Mouse (Mus musculus) heart, adult 2 months (tissue): ENCODE measurements at regions not wholly inside any gene's neighbourhood (a gene's known extent, or its start where the extent isn't known, plus 50 kb on each side); places are given as distances from the start of the nearest gene placed in this dataset.

ENCODE experiments used
- CTCF ChIP-seq: fragments of 200-600 bp; IDR thresholded peaks from 2 replicates; pipeline ENCODE4 v1.8.1; 2022; ENCODE audit warnings: antibody characterized with exemption, mild to moderate bottlenecking, moderate library complexity
- EP300 ChIP-seq: fragments of 200-500 bp; IDR thresholded peaks from 2 replicates; pipeline ENCODE4 v1.6.1; 2011; ENCODE audit warnings: low read depth, low read length, control low read depth; ENCODE audit not compliant: insufficient read depth
- POLR2A ChIP-seq: fragments of 200-500 bp; IDR thresholded peaks from 2 replicates; pipeline ENCODE4 v1.6.1; 2011; ENCODE audit warnings: mild to moderate bottlenecking, low read depth, low read length, control low read depth; ENCODE audit not compliant: insufficient read depth

GRCm38 (mm10) chr1:39078584-39079315 lies 93.3 kb downstream of the Pdcl3 start:
- no peak for TF ChIP-seq POLR2A
- no peak for TF ChIP-seq CTCF
- TF ChIP-seq EP300: no peak
